ENCODE assay signal across 8 mouse cellular contexts in the genomic region with DNA sequence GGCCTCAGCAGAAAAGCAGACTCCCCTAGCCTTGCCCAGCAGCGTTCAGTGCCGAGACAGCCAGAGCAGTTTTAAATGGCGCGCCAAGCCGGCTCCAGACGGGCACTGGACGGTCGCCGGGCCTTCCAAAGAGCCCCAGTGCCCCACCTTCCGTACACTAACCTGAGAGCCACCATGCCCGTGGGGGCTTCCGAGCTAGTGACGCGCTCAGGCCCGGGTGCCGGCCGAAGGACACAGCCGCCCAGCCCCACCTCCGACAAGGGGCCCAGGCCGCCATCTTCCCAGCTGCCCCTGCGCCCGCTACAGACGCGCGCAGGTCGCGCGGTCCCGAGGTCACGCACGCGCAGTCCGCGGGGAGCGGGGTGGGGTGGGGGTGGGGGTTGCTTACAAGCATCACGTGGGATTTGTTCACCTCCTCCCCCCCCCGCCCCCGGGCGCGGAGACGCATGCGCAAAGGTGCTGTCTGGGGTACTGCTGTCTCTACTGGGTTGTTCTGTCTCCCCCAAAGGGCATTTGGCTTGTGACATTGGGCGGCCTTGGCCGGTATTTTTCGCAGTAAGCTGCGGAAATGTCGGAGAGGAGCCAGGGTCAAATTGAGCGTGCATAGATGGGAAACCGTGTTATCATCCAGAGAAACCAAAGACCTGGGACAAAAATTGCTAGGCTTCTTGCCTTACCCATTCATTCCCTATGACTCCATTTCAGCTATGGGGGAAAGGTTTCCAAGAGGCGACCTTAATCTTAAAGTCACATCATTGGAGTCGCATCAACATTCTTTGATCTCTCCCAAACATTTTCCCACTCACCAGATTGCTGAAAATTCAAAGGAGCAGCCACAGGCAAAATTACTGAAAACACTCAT. TPM values are rescaled to one million over a fixed set of nuclear protein-coding genes. Genes with fewer than 3 reads are reported as not detected.
DNase-seq lines count a peak whose midpoint lies in the region; ATAC-seq and TF ChIP-seq lines count a peak whose summit lies in the region.

TSS of gene Abhd10 (minus strand) at position 341 of the 862 bp plus-strand sequence.

- WGBS in forebrain, embryonic 15.5 days = under 1% methylated on average over 51 of the region's 51 CpGs
- WGBS in lung, embryonic 14.5 days = under 1% methylated on average over 51 of the region's 51 CpGs
- under 1% methylated on average over 51 of the region's 51 CpGs for WGBS in olfactory bulb, adult 2 months
- under 1% methylated on average over 51 of the region's 51 CpGs for WGBS in thymus, adult 2 months

- peak within 1 kb of the TSS; percentile 81 to 97 for H3K4me3 ChIP-seq in ES-E14 (ENCODE audit: insufficient read depth in 1 of 2, low read depth in 1 of 2, low read length in 2 of 2, poor library complexity in 1 of 2, severe bottlenecking in 1 of 2)
- H3K4me3 ChIP-seq in forebrain, embryonic 15.5 days = peak within 1 kb of the TSS; percentile 71
- peak within 1 kb of the TSS; percentile 84 for H3K4me3 ChIP-seq in layer of hippocampus, adult 2 months
- H3K4me3 ChIP-seq in lung, embryonic 14.5 days (ENCODE audit: low read depth, low read length) = peak within 1 kb of the TSS; percentile 76
- peak within 1 kb of the TSS; percentile 98 for H3K4me3 ChIP-seq in olfactory bulb, adult 2 months (ENCODE audit: insufficient read depth, low read depth, low read length)
- peak within 1 kb of the TSS; percentile 95 for H3K4me3 ChIP-seq in thymus, adult 2 months (ENCODE audit: control insufficient read depth, insufficient read depth, low read length)

- peak within 1 kb of the TSS; percentile 55 for H3K27ac ChIP-seq in ES-E14 (ENCODE audit: insufficient read depth, low read depth, low read length, poor library complexity, severe bottlenecking)
- H3K27ac ChIP-seq in forebrain, embryonic 15.5 days (replicated peaks) = peak within 1 kb of the TSS; percentile 89
- H3K27ac ChIP-seq in layer of hippocampus, adult 2 months = peak within 1 kb of the TSS; percentile 97
- peak within 1 kb of the TSS; percentile 96 for H3K27ac ChIP-seq in lung, embryonic 14.5 days (ENCODE audit: low read depth)
- peak within 1 kb of the TSS; percentile 98 for H3K27ac ChIP-seq in olfactory bulb, adult 2 months (ENCODE audit: insufficient read depth, low read depth, low read length)
- no peak within 1 kb of the TSS for H3K27ac ChIP-seq in thymus, adult 2 months (ENCODE audit: control insufficient read depth, insufficient read depth, low read length)

- peak; percentile 81 for TF ChIP-seq POLR2A in olfactory bulb, adult 2 months (IDR thresholded peaks at IDR 0.05; ENCODE audit: insufficient read depth, low read depth, low read length)
- TF ChIP-seq POLR2A in thymus, adult 2 months (IDR thresholded peaks at IDR 0.05; ENCODE audit: control insufficient read depth, extremely low read depth, insufficient read depth, low read length, poor library complexity) = peak; percentile 95

- H3K9me3 ChIP-seq in ES-E14 (ENCODE audit: control insufficient read depth, insufficient read depth, low read depth, low read length) = no peaks in the 10 kb centered on the region
- no peaks in the 10 kb centered on the region for H3K9me3 ChIP-seq in forebrain, embryonic 15.5 days
- no peaks in the 10 kb centered on the region for H3K9me3 ChIP-seq in lung, embryonic 14.5 days (ENCODE audit: low read depth, low read length)

- in situ Hi-C loops in ES-E14 (cut with MboI; ENCODE audit: low sequenced_read_pairs in 2 of 2, unreplicated experiment in 2 of 2) = no loop called here

- H3K9ac ChIP-seq in ES-E14 (ENCODE audit: insufficient read depth, low read depth, low read length, poor library complexity, severe bottlenecking) = peak within 1 kb of the TSS; percentile 94
- peak within 1 kb of the TSS; percentile 82 for H3K9ac ChIP-seq in forebrain, embryonic 15.5 days (replicated peaks)
- peak within 1 kb of the TSS; percentile 94 for H3K9ac ChIP-seq in lung, embryonic 14.5 days

- H3K36me3 ChIP-seq in ES-E14 (ENCODE audit: control insufficient read depth, insufficient read depth, low read length, poor library complexity, severe bottlenecking) = peaks cover 2% of the 10 kb centered on the region
- 0 out of 2 replicates have a peak, but pooled peaks cover 4% of the 10 kb centered on the region for H3K36me3 ChIP-seq in forebrain, embryonic 15.5 days
- H3K36me3 ChIP-seq in lung, embryonic 14.5 days (ENCODE audit: insufficient read depth) = peaks cover 18% of the 10 kb centered on the region
- H3K36me3 ChIP-seq in thymus, adult 2 months (ENCODE audit: control insufficient read depth, insufficient read depth, low read length) = no peaks in the 10 kb centered on the region

- intact Hi-C loops in heart, postnatal 25 days (cut with DNase I) = loop anchor here (5.0 kb wide), 1 partner anchor 269 kb away; the partner anchor contains the start of gene Plcxd2

- TF ChIP-seq CTCF in layer of hippocampus, adult 2 months (conservative IDR thresholded peaks at IDR 0.05) = no peak
- no peak for TF ChIP-seq CTCF in lung, embryonic 14.5 days (IDR thresholded peaks at IDR 0.05; ENCODE audit: low read depth)
- no peak for TF ChIP-seq CTCF in olfactory bulb, adult 2 months (IDR thresholded peaks at IDR 0.05; ENCODE audit: insufficient read depth, low read depth, low read length)
- 0 out of 2 replicates have a peak, but pooled peaks have one; percentile 31 for TF ChIP-seq CTCF in thymus, adult 2 months (IDR thresholded peaks at IDR 0.05; ENCODE audit: borderline replicate concordance, control insufficient read depth, extremely low read depth, insufficient read depth, low read length, poor library complexity)

- DNase-seq in ES-E14 (ENCODE audit: low read depth, low spot score) = peak; percentile 85
- peak; percentile 98 for DNase-seq in cerebellum, adult 11-12 months
- peak; percentile 89 for DNase-seq in heart, postnatal 25 days (ENCODE audit: low spot score)
- peak; percentile 95 to 98 for DNase-seq in layer of hippocampus, adult 2 months (ENCODE audit: low spot score in 2 of 2)
- peak; percentile 92 for DNase-seq in lung, embryonic 14.5 days
- peak; percentile 95 for DNase-seq in thymus, adult 2 months

- peak; percentile 98 for ATAC-seq in forebrain, embryonic 15.5 days (replicated peaks)
- ATAC-seq in lung, embryonic 14.5 days (ENCODE audit: insufficient read depth) = peak; percentile 97

- no peaks in the 10 kb centered on the region for H3K27me3 ChIP-seq in forebrain, embryonic 15.5 days
- no peaks in the 10 kb centered on the region for H3K27me3 ChIP-seq in lung, embryonic 14.5 days (ENCODE audit: insufficient read depth, low read length)
- H3K27me3 ChIP-seq in thymus, adult 2 months (ENCODE audit: control insufficient read depth, insufficient read depth, low read length) = no peaks in the 10 kb centered on the region

- H3K4me2 ChIP-seq in forebrain, embryonic 15.5 days (replicated peaks) = peak within 1 kb of the TSS; percentile 48
- H3K4me2 ChIP-seq in lung, embryonic 14.5 days = peak within 1 kb of the TSS; percentile 67

- peaks cover 3% of the 10 kb centered on the region in 2 experiments; a peak in 3 of 4 replicates for H3K4me1 ChIP-seq in ES-E14 (ENCODE audit: control insufficient read depth in 2 of 2, insufficient read depth in 2 of 2, low read length in 2 of 2, poor library complexity in 1 of 2)
- H3K4me1 ChIP-seq in forebrain, embryonic 15.5 days = peaks cover 21% of the 10 kb centered on the region
- H3K4me1 ChIP-seq in lung, embryonic 14.5 days (ENCODE audit: insufficient read depth) = no peaks in the 10 kb centered on the region
- H3K4me1 ChIP-seq in olfactory bulb, adult 2 months (ENCODE audit: control insufficient read depth, insufficient read depth, low read length) = peaks cover 5% of the 10 kb centered on the region; the same call in 1 of the 2 replicates
- H3K4me1 ChIP-seq in thymus, adult 2 months (replicated peaks; ENCODE audit: control insufficient read depth, insufficient read depth, low read length) = 0 out of 2 replicates have a peak, but pooled peaks cover 2% of the 10 kb centered on the region

TF ChIP-seq in ES-E14, 5 proteins besides CTCF, POLR2A, EP300 and RAD21:
- TF ChIP-seq MAFK (IDR thresholded peaks at IDR 0.05; ENCODE audit: insufficient read depth, low read depth, low read length) (no peak), ZC3H11A (IDR thresholded peaks at IDR 0.05; ENCODE audit: borderline replicate concordance, low read depth, low read length) (no peak), ZNF384 (IDR thresholded peaks at IDR 0.05; ENCODE audit: low read depth, low read length) (no peak), CHD2 (IDR thresholded peaks at IDR 0.05; ENCODE audit: low read depth, low read length) (no peak), HCFC1 (IDR thresholded peaks at IDR 0.05; ENCODE audit: borderline replicate concordance, insufficient read depth, low read length) (peak; percentile 60; the same call in 1 of the 2 replicates)

RNA-seq across cellular contexts. Expression of gene Abhd10, which starts in this region (rescaled TPM):
- total RNA-seq in ES-E14 (2012; rRNA removed) = 13.2 and 16.0 TPM in 2 replicates
- 39.8 and 43.3 TPM in 2 replicates for polyA plus RNA-seq in forebrain, embryonic 15.5 days (2015; fragmentation: Nextera tagmentation; extraction: Ambion mirVana)
- 10 to 100 TPM; 16.0 to 18.6 TPM for total RNA-seq in heart, postnatal 25 days (2021)
- total RNA-seq in layer of hippocampus, adult 2 months (2021) = 10 to 100 TPM; 19.8 to 20.5 TPM
- 35.6 and 39.6 TPM in 2 replicates for polyA plus RNA-seq in lung, embryonic 14.5 days (2014; fragmentation: Nextera tagmentation; extraction: Ambion mirVana)
- polyA plus RNA-seq in olfactory bulb, adult 2 months (2012; ENCODE audit: insufficient read depth, insufficient read length, low replicate concordance, missing spikeins) = not detected in 2 replicates
- polyA plus RNA-seq in thymus, adult 2 months (2012; rRNA removed) = 10.4 and 11.4 TPM in 2 replicates
